Mouse (Mus musculus) right cerebral cortex, postnatal 10 days (tissue): ENCODE measurements at regions not wholly inside any gene's neighbourhood (a gene's known extent, or its start where the extent isn't known, plus 50 kb on each side); places are given as distances from the start of the nearest gene placed in this dataset.

Source experiments
- DNase-seq, 2 experiments: peaks; one replicate each; pipeline ENCODE4 v3.0.0; 2021; ENCODE audit warnings: low spot score in 2 of 2

GRCm38 (mm10) chrX:156842926-156843325, 572.2 kb downstream of the Phex start:
- DNase-seq: no peak

GRCm38 (mm10) chrX:156841269-156841668, 573.8 kb downstream of the Phex start:
- no peak for DNase-seq

- DNase-seq: no peak
Observed at GRCm38 (mm10) chrX:156832176-156832575, 582.9 kb downstream of the Phex start.

GRCm38 (mm10) chrX:156806799-156807198, 608.3 kb downstream of the Phex start:
- DNase-seq: peak in 1 of 2 experiments; percentile 15
